Mouse (Mus musculus) telencephalon, adult 2 months (tissue): ENCODE results near the gene Akap6.
"Not testable (repeated sequence)": the region's sequence is repeated elsewhere in the genome, so short reads cannot be mapped to it uniquely, and the experiment has no call there.

Source experiments
- DNase-seq: peaks from one replicate; pipeline ENCODE4 v3.0.0-alpha.2; 2011; ENCODE audit warnings: low read depth, low spot score

Akap6 gene

GRCm38 (mm10) chr12:52711857-52712640, 12.9 kb downstream of the Akap6 start:
- no peak for DNase-seq

- no peak for DNase-seq
Observed at GRCm38 (mm10) chr12:52718392-52718791, 19.2 kb downstream of the Akap6 start.

- no peak for DNase-seq
Observed at GRCm38 (mm10) chr12:52719232-52719631, 20.0 kb downstream of the Akap6 start.

- DNase-seq: peak; percentile 82
Observed at GRCm38 (mm10) chr12:52719681-52720080, 20.5 kb downstream of the Akap6 start.

- not testable (repeated sequence) for DNase-seq
Observed at GRCm38 (mm10) chr12:52724039-52724615, 24.9 kb downstream of the Akap6 start.

GRCm38 (mm10) chr12:52726434-52727231, 27.4 kb downstream of the Akap6 start:
- DNase-seq: no peak

GRCm38 (mm10) chr12:52729396-52729795, 30.2 kb downstream of the Akap6 start:
- no peak for DNase-seq

GRCm38 (mm10) chr12:52735161-52735560, 36.0 kb downstream of the Akap6 start:
- not testable (repeated sequence) for DNase-seq

- DNase-seq: no peak
Observed at GRCm38 (mm10) chr12:52737151-52737550, 38.0 kb downstream of the Akap6 start.

GRCm38 (mm10) chr12:52739326-52739725, 40.1 kb downstream of the Akap6 start:
- no peak for DNase-seq

- peak; percentile 62 for DNase-seq
Observed at GRCm38 (mm10) chr12:52741801-52742200, 42.6 kb downstream of the Akap6 start.

- no peak for DNase-seq
Observed at GRCm38 (mm10) chr12:52750006-52750405, 50.8 kb downstream of the Akap6 start.

- DNase-seq: no peak
Observed at GRCm38 (mm10) chr12:52755649-52756048, 56.5 kb downstream of the Akap6 start.

- DNase-seq: no peak
Observed at GRCm38 (mm10) chr12:52757881-52758280, 58.7 kb downstream of the Akap6 start.

GRCm38 (mm10) chr12:52764046-52764445, 64.9 kb downstream of the Akap6 start:
- no peak for DNase-seq

GRCm38 (mm10) chr12:52764810-52765209, 65.6 kb downstream of the Akap6 start:
- no peak for DNase-seq

- DNase-seq: no peak
Observed at GRCm38 (mm10) chr12:52769561-52769960, 70.4 kb downstream of the Akap6 start.

GRCm38 (mm10) chr12:52771931-52772330, 72.7 kb downstream of the Akap6 start:
- DNase-seq: no peak

GRCm38 (mm10) chr12:52772494-52773280, 73.5 kb downstream of the Akap6 start:
- DNase-seq: no peak

- DNase-seq: peak; percentile 82
Observed at GRCm38 (mm10) chr12:52773847-52774246, 74.7 kb downstream of the Akap6 start.

- peak; percentile 64 for DNase-seq
Observed at GRCm38 (mm10) chr12:52774382-52774781, 75.2 kb downstream of the Akap6 start.

GRCm38 (mm10) chr12:52780216-52780615, 81.0 kb downstream of the Akap6 start:
- DNase-seq: no peak
